Mouse (Mus musculus) embryonic facial prominence, embryonic 12.5 days (tissue): ENCODE data around the gene Pkn2. TPM values are rescaled to one million over a fixed set of nuclear protein-coding genes. Genes with fewer than 3 reads are reported as not detected.

Experiments
- polyA plus RNA-seq: library from polyadenylated mRNA; unstranded; fragments of >200 nt; fragmentation: Nextera tagmentation; extraction: Ambion mirVana; gene quantifications from 2 replicates; pipeline ENCODE4 v1.2.1, GENCODE M21; 2016

Gene Pkn2
- polyA plus RNA-seq, 1 experiment from 2014 or later = 62.4 TPM

Other genes starting within 250 kb of the Pkn2 start
- 19.1 and 22.0 TPM in 2 replicates for gene Kyat3, start 181.0 kb downstream of the Pkn2 start, polyA plus RNA-seq
- gene Gtf2b, start 117.0 kb downstream of the Pkn2 start, polyA plus RNA-seq = 85.4 and 88.4 TPM in 2 replicates